Mouse (Mus musculus): ENCODE measurements around the gene Kif3c.

DNA sequence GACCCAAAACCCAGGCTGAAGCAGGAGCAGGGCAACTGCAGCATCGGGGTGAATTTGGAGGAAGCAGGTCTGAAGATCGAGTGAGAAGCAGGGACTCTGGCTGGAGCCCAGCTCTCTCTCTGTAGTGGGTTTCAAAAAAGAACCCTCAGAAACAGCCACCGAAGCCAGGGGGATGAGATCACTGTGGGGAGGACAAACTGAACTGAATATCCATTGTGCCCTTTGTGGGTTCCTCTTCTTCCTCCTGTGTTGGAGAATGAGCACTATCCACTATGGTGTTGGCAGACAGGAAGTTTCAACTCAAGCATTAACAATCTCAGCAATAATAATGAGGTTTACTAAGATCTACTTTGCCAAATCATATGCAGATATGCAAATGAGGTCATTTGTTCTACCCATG, 7.1 kb downstream of the Kif3c start:
- TF ChIP-seq TCF12 (IDR thresholded peaks at IDR 0.05; ENCODE audit: low read depth, low read length) (no peak), POLR2A (IDR thresholded peaks at IDR 0.05; ENCODE audit: control insufficient read depth in 1 of 2, insufficient read depth in 1 of 2, low read depth in 1 of 2, low read length in 2 of 2, poor library complexity in 1 of 2) (no peak), CTCF (IDR thresholded peaks at IDR 0.05 in 2 of 3, conservative IDR thresholded peaks at IDR 0.05 in 1 of 3; ENCODE audit: control insufficient read depth in 1 of 3, insufficient read depth in 1 of 3, low read depth in 2 of 3, low read length in 3 of 3, poor library complexity in 1 of 3, severe bottlenecking in 1 of 3) (no peak), SIN3A (IDR thresholded peaks at IDR 0.05; ENCODE audit: low read length) (no peak), CHD2 (IDR thresholded peaks at IDR 0.05; ENCODE audit: low read length) (no peak), RCOR1 (IDR thresholded peaks at IDR 0.05; ENCODE audit: low read depth, low read length) (no peak), TBP (IDR thresholded peaks at IDR 0.05; ENCODE audit: low read depth, low read length) (no peak), SMC3 (IDR thresholded peaks at IDR 0.05; ENCODE audit: low read depth, low read length) (no peak)
